Mouse (Mus musculus): Measurements from ENCODE around the gene Rita1. TPM values are rescaled to one million over a fixed set of nuclear protein-coding genes. Genes with fewer than 3 reads are reported as not detected.

The Rita1 gene
- polyA plus RNA-seq (2012; rRNA removed): 4.2 and 5.6 TPM in 2 replicates

GRCm38 (mm10) chr5:120612442-120612821 is at the start of gene Rita1, which contains the start of gene Ddx54:
Gene Rita1, minus strand, starts transcription at chr5:120612589.
Gene Ddx54, plus strand, starts transcription at chr5:120612739.

DNA sequence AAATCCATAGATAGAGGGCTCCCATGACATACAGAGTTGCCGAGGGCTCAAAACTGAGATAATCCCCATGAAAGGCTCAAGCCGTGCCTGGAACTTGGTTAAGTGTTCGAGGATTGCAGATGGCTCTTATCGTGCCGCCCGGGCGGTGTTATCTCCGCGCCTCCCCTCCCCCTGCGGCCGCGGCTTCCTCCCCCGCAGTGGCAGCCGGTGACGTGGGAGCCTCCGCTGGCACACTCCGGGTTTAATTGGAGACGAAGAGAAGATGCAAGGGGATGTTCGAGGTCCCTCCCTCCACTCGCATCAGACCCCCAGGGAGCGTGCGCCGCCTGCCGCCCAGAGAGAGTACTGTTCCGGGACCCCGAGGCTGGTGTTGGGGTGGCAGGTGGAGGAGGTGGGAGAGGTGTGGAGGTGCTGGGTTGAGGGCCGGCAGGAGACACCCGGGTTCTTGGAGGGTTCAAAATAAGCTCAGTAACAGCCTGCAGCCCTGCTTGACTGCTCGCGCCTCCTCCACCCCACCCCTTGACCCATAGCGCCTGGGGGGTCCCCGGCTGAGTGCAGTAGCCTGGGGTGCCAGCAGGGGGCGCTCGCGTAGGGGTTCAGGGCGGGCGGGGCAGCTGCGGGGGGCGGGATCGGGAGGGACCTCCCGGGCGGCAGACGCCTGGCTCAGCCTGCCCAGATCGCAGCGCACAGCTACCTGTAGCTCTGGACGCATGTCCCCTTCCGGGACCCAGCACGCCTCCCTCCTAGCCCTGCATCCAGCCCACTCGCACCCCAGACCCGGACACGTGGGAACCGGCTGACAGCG is 36.4 kb upstream of the Rita1 start, which contains the start of gene Rasal1:
TSS of gene Rasal1 (plus strand) at position 244 of the 805 bp plus-strand sequence.

GRCm38 (mm10) chr5:120634131-120634530 is 21.7 kb upstream of the Rita1 start, which contains the start of gene Cfap73:
Gene Cfap73, minus strand, starts transcription at chr5:120634235.

DNA sequence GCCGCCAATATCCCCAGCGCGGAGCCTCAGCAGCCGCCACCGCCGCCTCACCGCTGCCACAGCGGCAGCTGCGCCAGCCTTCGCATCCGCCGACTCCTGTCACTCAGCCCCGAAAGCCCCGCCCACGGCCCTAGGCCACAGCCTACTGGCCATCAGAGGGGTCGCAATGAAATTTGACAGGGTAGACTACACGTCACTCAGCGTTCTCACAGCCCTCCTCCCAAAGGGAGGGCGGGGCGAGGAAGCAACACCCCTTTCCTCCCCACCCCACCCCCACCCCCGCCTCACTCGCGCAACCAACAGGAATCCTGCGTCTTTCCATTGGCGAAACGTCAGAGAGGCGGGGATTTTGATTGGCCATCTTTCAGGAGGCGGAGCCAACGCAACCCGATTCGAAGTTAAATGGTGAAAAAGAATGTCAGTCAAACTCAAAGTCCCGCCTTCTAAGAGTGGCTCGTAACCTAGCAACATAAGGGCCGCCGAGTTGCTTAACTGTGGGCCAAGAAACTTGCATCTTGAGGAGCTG is 23.8 kb downstream of the Rita1 start, which contains the start of the genes Tpcn1 and Iqcd:
TSS of gene Tpcn1 (minus strand) at position 105 of the 526 bp plus-strand sequence.
TSS of gene Iqcd (plus strand) at position 448 of the 526 bp plus-strand sequence.

Other genes with a start within 250 kb of the Rita1 start
- gene Lhx5, start 180.9 kb downstream of the Rita1 start, polyA plus RNA-seq (2012; rRNA removed): not detected in 2 replicates
- gene Sdsl, start 139.8 kb downstream of the Rita1 start, polyA plus RNA-seq (2012; rRNA removed): 0.88 and 0.89 TPM in 2 replicates
- 0.25 and 0.36 TPM in 2 replicates for gene Sds, start 136.1 kb downstream of the Rita1 start, polyA plus RNA-seq (2012; rRNA removed)
- gene Plbd2, start 109.0 kb downstream of the Rita1 start, polyA plus RNA-seq (2012; rRNA removed): 3.5 and 4.3 TPM in 2 replicates
- gene Slc8b1, start 101.4 kb downstream of the Rita1 start, polyA plus RNA-seq (2012; rRNA removed): 4.6 and 5.9 TPM in 2 replicates
- gene Tpcn1, start 23.9 kb downstream of the Rita1 start, polyA plus RNA-seq (2012; rRNA removed): 15.0 and 18.2 TPM in 2 replicates
- 2.0 and 2.3 TPM in 2 replicates for gene Iqcd, start 23.6 kb downstream of the Rita1 start, polyA plus RNA-seq (2012; rRNA removed)
- gene Ddx54, start 150 bp upstream of the Rita1 start, polyA plus RNA-seq (2012; rRNA removed): 12.0 and 12.6 TPM in 2 replicates
- gene Cfap73, start 21.6 kb upstream of the Rita1 start, polyA plus RNA-seq (2012; rRNA removed): not detected in 2 replicates
- gene Rasal1, start 36.2 kb upstream of the Rita1 start, polyA plus RNA-seq (2012; rRNA removed): 0.07 and 0.08 TPM in 2 replicates
- gene Dtx1, start 99.3 kb upstream of the Rita1 start, polyA plus RNA-seq (2012; rRNA removed): 0.03 and 0.15 TPM in 2 replicates
- gene Oas2, start 137.3 kb upstream of the Rita1 start, polyA plus RNA-seq (2012; rRNA removed): 1.3 and 2.1 TPM in 2 replicates
- gene Oas3, start 165.1 kb upstream of the Rita1 start, polyA plus RNA-seq (2012; rRNA removed): 0.19 and 1.0 TPM in 2 replicates
- gene Oas1e, start 182.9 kb upstream of the Rita1 start, polyA plus RNA-seq (2012; rRNA removed): 0.01 TPM in 1 of 2 replicates, not detected in the other
- gene Oas1c, start 199.9 kb upstream of the Rita1 start, polyA plus RNA-seq (2012; rRNA removed): 0.15 and 0.44 TPM in 2 replicates
- not detected in 2 replicates for gene Oas1f, start 234.8 kb upstream of the Rita1 start, polyA plus RNA-seq (2012; rRNA removed)
- gene Oas1h, start 248.8 kb upstream of the Rita1 start, polyA plus RNA-seq (2012; rRNA removed): not detected in 2 replicates

All from liver, embryonic 14 days (tissue).